Mouse (Mus musculus): Measurements from ENCODE around the gene Necab3.

Necab3 gene

DNA sequence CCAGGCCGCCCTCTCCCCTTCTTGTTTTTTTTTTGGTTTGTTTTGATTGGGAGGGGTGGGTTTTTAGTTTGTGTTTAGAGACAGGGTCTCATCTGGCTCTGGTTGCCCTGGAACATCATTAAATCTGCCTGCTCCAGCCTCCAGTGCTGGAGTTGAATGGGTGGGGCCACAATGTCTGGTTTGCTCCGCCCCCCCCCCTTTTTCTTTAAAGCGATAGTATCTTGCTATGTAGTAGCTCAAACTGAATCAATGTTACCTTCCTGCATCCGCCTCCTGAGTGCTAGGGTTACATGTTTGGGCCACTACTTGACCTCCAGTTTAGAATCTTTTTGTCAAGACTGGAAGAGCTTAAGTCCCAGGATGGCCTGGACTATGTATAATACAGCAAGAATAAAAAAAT lies 12.6 kb upstream of the Necab3 start:
- DNase-seq, result no peak

DNA sequence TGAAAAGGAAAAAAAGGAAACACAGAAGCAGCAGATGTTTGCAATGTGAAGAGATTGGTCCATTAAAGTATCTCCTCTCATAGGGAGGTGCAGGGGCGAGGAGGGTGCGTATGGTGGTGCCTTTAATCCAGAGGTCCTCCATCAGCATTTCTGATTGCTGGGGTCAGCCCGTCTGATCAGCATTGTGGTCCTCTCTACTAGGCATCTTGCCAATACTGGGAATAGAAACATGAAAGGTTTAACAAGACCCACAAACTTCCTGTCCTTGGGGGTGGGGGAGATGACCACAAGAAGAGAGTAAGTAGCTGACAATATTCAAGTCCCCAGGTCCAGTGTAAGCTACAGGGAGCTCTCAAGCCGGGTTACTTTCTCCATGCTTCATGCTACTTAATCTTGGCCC lies 12.0 kb upstream of the Necab3 start:
- DNase-seq, result no peak

DNA sequence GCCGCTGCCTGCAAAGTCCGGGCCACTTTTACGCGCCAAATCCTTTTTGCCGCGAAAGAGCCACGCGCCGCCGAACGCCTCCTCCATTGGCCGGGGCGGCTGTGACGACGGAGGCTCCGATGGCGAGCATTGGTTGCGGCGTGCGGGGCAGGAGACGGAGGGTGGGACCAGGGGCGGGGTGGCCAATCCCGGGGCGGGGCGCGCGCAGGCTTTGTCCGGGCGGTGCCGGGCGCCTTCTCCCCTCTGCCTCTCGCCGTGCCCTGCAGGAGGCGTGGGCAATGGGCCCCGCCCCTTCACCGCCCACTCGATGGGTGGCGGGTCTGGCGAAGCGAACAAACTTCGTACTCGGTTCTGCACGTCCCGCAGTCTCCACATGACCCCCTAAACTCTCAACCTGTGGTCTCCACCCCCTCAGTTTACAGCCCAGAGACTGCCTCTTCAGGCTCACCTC lies 11.2 kb upstream of the Necab3 start, which contains the start of gene E2f1:
E2f1 (minus strand) TSS at position 57 of the 451 bp plus-strand sequence.
- DNase-seq, result peak; percentile 84

DNA sequence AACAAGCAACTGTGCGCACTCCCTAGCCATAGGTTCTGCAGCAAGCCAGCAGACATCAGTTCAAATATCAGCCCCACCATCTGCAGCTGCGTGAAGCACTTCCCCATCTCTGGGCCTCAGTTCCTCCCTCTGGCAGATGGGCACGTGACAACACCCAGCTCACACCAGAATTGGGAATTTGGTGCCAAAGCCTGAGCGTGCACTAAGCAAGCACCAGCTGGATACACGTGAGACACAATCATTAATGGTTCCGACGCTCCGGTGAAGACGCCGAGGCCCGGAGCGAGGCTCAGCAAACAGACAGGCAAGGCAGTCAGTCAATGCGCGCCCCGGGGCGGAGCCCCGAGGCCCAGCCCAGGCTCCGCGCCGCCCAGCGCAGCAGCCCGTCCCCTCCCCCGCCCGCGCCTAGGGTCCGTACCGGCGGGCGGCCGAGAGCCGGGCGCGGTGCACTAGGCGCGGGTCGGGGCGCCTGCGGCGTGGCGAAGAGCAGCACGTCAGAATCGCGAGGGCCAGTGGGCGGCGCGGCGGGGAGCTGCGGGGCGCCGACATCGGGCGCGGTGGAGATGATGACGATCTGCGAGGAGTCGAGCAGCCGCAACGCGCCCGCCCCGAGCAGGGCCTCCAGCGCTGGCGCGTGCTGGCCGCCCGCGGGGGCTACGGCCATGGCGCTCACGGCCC lies 10.5 kb upstream of the Necab3 start:
- no peak for DNase-seq

DNA sequence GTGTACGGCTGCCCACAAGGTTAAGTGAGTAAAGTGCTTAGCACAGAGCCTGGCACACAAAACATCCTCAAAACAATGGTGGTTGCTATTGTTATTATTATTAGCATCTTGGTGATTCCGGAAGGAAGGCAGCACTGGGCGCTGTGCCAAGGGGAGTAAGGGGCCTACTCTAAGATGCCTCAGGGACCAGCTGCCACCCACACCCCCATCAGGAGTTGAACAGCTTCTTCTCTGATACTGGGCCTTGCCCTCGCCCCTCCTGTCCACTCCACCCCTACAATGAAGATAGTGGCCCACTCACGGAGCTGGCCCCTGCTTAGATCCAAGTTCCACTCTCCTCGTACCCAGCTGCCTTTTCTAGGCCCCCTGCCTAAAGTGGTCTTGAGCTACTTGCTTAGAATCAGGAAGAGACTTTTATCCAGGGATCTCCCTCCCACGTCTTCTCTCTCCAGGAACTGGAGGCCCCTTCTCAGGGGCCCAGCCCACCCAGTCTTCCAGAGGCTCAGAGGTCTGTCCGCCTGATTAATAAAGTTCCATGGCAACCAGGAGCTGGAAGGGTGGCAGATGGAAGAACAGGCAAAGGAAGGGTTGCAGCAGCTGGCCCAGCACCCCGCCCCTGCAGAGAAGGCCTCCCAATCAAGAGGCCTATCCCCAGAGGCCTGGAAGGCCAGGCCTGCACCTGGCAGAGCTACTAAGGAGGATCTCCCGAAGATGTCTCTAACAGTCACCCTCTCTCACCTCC lies 9.8 kb upstream of the Necab3 start:
- DNase-seq, result no peak

DNA sequence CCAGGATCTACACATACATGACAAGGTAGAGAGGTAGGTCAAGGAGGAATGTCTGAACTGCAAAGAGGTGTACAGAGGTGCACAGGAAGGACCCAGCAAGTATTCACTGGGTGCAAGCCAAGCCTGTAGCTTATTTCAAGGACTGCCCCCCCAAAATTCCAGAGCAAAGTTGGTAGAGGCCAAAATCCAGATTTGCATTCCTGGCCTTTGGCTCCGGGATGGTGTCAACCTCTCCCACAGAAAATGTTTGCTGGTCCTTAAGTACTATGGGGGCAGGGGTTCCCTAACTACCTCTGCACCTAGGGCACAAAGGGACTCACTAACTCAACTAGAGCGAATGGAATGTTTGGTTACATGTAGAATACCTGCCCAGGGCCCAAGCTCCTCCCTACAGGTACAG lies 9.1 kb upstream of the Necab3 start:
- no peak for DNase-seq

DNA sequence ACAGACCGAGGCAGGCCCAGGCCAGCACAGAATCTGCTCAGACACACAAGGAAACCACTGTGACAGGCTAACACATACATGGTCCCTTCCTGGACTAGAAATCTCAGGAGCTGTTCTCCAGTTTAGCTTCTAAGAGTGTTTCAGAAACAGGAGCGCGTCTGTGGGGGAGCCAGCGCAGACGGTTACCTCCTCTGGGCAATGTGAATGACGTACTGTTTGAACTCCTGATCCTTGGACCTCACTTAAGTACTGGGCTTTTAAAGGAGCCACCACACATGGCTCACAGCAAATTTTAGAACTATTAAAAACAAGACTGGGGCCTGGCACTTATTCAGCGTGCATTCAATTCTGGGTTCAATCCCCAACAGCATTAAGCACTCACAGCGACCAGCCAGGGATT lies 8.0 kb upstream of the Necab3 start:
- no peak for DNase-seq

DNA sequence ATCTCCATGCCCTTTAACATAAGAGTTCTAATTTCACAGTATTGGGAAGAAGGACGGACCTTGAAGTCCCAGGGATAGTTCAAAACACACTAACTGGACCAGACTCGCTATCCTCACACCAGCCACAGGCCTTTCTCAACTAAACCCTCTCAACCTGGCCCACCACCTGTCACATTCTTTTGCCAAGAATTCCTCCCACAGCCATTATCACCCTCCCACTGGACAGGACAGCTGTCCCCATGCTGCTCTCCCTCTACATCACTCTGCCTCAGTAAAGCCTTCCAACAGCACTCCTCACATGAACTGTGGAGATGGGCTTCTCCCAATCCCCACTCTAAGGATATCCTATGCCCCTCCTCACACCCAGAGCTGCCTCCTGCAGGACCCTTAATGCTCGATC lies 6.9 kb upstream of the Necab3 start:
- peak; percentile 78 for DNase-seq

DNA sequence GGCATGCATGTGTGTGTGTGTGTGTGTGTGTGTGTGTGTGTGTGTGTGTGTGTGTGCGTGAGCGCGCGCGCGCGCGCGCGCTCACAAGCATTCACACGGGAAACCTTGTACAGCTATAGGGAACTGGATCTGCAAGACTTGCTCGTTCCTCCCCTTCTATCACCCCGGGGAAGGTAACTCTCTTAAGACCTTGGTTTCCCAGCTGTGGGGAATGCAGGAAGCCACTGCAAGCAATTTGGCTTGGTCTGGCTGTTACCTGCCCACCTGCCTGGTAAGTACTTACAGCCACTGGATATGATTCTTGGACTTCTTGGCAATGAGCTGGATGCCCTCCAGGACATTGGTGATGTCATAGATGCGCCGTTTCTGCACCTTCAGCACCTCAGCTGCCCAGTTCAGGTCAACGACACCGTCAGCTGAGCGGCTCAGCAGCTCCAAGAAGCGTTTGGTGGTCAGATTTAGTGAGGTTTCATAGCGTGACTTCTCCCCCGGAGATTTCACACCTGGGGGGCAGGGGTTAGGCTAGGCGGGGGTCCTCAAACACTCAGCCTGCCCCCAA lies 5.0 kb upstream of the Necab3 start:
- DNase-seq, result no peak

DNA sequence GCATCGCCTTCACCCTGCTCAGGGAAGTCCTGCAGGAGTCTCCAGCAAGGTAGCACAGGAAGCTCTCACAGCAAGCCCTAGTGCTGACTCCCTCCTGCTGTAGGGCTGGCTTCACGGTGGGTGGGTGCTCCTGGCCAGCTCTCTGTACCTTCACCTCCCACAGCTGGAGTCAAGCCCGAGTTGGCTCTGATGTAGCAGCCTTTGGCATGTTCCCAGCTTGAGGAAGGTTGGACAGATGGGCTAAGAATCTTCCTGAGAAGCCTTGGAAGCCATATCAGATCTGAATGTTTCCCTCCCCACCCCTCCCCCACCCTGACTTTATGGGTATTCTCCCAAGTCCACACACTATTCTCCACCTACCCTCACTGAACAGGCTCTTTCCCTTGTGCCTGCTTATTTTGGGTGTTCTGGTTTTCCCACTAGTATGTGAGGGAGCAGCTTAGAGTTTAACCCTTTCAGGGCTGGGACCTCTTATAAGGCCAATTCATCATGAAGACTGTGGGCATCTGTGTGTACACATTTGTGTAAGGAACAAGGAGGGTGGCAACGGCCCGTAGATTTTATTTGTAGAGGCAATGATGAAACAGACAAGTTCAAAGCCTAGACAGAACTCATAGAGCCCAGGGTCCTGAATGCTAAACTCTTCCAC lies 1.4 kb downstream of the Necab3 start:
- DNase-seq, result no peak

DNA sequence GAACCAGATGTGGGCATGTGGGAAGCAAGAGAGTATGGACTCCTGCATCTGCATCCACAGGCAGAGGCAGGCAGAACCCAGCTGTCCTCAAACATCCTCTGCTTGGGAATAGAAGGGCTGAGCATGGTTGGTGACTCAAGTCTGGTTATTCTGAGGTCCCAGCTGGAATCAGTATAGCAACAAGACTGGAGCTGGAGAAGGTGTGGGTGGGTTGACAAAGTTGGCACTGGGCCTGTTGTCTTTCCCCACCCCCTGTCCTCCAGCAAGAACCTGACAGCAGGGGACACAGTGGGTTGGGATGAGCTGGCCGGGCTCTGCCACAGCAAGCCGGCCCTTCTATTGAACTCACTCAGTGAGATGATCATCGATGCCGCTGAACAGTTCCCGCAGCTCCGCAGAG lies 3.5 kb downstream of the Necab3 start:
- no peak for DNase-seq

DNA sequence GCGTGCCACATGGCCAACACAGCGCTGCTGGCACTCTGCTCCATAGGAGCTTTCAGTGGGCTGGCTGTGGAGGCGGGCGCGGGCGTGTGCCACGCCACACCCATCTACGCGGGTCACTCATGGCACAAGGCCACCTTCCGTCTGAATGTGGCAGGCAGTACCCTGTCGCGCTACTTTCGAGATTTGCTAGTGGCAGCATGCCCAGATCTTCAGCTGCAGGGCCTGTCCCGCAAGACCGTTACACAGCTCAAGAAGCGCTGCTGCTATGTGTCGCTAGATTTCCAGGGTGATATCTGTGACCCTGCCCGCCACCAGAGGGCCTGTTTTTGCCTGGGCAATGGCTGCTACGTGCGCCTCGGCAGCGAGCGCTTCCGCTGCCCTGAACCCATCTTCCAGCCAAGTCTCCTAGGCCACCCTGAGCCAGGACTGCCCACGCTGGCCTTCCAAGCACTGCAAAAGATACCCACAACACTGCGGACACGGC lies 6.2 kb downstream of the Necab3 start:
- peak; percentile 76 for DNase-seq

DNA sequence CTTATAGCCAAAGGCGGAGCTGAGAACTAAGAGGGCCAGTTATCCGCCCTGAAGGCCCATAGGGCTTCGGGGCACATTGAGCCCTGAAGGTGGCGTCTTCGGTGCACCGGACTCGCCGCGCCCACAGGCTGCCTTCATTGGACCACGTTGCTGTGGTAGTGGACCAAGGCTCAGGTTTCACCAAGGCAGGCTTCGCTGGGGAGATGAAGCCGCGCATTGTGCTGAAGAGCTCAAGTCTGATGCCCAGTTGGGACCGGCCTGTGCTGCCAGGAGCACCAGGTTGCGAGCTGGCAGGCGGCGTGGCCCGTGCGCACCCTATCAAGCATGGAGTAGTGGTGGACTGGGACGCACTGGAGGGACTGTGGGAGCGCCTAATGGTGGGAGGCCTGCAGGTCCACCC lies 6.8 kb downstream of the Necab3 start:
- DNase-seq, result no peak

DNA sequence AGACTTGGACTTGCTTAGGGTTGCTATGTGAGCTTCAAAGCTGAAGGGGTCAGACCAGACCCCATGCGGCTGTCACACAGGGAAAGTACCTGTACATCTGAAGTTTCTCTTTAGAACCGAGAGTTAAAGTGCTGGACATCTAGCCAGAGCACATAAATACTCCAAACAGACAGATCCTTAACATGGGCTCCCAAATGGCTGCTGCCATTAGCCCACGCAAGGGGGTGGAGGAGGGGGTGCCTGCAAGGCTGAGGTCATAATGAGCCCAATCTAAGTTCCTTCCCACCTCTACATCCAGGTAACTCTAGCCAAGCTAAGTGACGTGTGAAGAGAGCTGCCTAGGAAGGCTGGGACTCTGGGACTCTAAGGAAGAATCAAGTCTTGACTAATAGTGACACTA lies 7.2 kb downstream of the Necab3 start, which contains the start of gene Actl10:
Actl10 (plus strand) TSS at position 301 of the 400 bp plus-strand sequence.
- DNase-seq, result no peak

DNA sequence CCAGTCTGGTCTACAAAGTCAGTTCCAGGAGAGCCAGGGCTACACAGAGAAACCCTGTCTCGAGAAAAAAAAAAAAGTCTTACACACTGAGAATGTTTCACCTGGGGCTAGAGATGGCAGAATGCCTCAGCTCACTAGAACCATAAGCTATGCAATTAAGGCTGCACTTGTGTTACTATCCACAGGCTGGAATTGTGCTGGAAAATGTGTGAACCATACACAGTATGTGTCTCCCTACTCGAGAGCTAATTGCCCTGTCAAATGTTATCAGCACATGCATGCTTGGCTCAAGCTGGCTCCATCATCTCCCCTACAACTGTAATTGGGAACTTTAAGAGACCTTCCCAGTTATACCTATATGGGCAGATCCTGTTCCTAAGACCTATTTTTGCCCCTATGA lies 7.8 kb downstream of the Necab3 start:
- DNase-seq, result no peak

DNA sequence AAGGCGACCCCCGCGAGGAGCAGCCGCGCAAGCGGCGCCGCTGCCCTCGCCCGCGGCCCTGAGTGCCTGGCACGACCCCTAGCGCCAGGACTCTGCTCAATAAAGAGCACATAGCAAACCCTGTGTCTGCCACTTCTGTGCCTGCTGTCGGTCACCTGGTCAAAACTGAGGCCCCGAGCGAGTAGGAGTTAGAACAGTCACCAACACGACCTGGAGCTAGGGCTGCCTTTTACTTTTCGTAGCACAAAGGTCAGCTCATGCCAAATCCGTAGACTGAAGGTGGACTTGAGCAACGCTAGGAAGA lies 8.9 kb downstream of the Necab3 start:
- DNase-seq, result no peak

DNA sequence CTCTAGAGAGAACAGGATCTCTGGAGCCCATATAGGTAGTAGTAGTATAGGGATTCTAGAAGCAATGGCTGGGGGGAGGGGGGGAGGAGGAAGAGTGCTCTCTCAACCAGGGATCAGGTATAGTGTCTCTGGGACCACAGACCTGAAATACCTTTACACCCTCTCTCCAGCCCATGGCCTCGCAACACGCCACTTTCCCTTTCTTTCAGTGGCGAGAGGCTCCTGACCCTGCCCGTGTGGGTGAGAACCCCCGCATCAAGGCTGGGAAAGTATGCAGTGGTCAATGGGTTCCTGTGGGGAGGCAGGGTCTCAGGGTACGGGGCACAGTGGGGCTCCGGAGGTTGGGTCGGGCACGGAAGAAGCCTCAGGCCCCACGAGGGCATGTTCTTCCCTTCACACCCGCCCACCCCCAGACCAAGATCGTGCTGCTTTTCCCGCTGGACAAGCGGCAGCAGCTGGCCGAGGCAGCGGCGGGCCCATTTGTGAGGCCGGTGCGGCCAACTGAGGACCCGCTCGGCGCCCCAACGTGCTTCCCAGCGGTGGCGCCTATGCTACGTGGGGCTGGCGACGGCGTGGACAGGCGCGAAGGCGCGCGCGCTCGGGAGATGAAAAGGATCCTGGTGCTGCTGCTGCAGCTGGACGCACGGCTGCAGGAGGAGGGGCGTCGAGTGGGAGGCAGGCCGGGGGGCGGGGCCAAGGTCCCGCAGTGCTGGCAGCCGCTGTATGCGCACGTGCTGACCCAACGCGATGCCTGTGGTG lies 9.4 kb downstream of the Necab3 start:
- no peak for DNase-seq

DNA sequence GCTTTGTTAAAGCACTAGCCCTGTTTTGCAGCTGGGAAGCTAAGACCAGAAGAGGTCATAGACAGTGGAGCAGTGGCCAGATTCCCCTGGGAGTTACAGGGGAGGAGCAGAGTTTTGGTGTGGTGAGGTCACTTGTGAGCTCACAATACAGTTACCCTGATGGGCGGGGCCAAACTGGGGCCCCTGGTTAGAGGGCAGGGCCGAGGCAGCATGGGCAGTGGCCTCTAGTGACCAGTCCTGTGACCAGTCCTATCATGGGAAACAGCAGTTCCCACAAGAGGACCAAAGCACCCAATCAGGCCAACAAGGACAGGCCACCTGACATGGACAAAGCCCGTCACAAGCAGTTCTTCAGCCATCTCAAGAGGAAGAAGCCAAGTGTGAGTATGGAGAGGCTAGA lies 10.0 kb downstream of the Necab3 start:
- no peak for DNase-seq

DNA sequence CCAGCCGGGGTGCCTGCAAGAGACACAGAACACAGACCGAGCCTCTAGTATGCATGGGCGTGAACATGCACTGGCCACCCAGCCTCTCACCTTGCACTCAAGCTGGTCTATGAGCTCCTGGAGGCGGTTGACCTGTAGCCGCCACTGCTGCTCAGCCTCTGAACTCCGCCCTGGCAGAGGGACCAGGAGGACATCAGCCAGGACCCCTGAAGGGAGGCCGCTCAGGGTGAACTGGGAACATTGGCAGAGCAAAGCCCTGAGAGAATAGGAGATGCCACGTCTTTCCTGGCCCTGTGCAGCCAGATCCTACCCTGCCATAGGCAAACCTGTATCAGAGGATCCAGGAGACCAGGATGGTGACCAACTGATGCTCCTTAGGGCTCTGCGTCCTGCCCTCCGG lies 12.0 kb downstream of the Necab3 start, which contains the start of gene 1700003F12Rik:
1700003F12Rik (plus strand) TSS at position 375 of the 400 bp plus-strand sequence.
- DNase-seq, result no peak

DNA sequence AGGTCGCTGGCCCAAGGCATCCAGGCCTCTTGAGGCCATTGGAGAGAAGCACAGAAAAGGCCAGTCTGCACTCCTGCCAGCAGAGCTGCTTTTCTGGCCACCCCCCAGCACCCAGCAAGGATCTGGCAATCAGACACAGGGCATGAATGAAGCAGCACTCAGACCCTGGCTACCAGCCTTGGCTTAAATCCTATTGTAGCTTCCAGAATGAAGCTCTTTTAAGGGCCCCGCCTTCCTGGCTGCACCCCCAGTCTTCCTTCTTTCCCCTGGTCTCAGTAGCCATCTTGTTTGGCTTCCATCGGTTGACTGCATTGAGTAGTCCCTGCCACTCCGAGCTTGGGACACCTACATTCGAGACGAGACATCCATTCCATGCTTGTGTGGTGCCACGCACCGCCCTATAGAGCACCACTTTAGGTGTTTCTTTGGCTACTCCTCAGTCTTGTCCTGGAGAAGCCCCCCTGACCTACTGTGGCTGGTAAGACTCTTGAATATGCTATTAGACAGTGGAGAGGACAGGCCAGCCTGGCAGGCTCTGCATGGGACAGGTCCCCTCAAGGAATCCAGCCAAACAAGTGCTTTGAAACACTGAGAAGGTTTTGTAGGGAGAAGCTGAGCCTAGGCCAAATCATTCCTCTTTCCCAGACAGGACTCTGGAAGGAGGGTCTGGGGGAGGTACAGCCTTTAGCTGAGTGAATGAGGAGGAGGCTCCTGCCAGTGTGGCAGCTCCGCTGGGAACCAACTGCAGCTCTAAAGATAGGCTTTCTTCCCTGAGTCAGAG lies 14.9 kb downstream of the Necab3 start:
- DNase-seq, result peak; percentile 96

DNA sequence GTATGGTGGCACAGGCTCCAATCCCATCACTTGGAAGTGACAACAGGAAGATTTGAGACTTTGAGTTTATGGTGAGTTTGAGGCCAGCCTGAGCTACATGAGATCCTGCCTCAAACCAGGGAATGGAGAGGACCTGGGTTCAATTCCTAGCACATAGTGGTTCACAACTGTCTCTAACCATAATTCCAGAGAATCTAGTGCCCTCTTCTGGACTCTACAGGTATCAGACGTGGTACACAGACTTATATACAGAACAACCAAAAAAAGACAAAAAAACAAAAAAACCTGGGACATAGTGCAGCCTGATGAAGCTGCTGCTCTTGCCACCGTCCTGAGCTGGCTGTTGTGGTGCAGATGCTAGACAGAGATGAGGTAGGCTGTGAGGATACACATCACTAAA lies 17.1 kb downstream of the Necab3 start:
- DNase-seq, result no peak

DNA sequence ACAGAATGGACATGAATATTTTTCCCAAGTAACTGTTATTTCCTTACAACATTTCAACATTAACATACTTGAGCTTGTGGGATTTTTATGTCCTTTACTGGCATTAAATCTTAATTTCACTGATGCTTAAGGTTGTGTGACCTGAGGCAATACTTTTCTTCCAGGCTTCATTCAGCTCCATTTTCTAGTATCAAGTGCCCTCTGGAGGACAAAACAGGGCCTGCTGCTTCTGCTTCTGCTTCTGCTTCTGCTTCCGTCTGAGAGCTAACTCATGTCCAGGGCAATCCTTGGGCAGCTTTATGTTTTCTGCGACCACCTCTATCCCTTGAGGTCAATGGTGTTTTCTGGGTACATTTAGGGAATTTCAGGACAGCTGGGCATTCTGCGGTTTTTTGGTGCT lies 19.0 kb downstream of the Necab3 start:
- DNase-seq, result no peak

Data from cerebellum, adult 11 months (tissue).